Mouse (Mus musculus) heart, embryonic 15.5 days (tissue): ENCODE results near the gene Gcc2. TPM values are rescaled to one million over a fixed set of nuclear protein-coding genes. Genes with fewer than 3 reads are reported as not detected.

Experiments used
- ATAC-seq: fragments of 200-750 bp; cut with Nextera tagmentation; replicated peaks from 2 replicates; pipeline ENCODE4 v1.8.0; 2017; ENCODE audit warnings: low read depth, moderate TSS enrichment; ENCODE audit not compliant: insufficient number of reproducible peaks, insufficient read depth, low FRiP score
- H3K27ac ChIP-seq: fragments of 300-500 bp; sonication (generic); 2 replicates; pipeline ENCODE4 v1.5.1; 2015; ENCODE audit warnings: mild to moderate bottlenecking, inconsistent platforms
- H3K27me3 ChIP-seq: fragments of 300-500 bp; sonication (generic); 2 replicates; pipeline ENCODE4 v1.6.1; 2015; ENCODE audit warnings: inconsistent platforms
- H3K36me3 ChIP-seq: fragments of 300-500 bp; sonication (generic); 2 replicates; pipeline ENCODE4 v1.6.1; 2015; ENCODE audit warnings: mild to moderate bottlenecking, inconsistent platforms
- H3K4me1 ChIP-seq: fragments of 300-500 bp; sonication (generic); replicated peaks from 2 replicates; pipeline ENCODE4 v1.6.1; 2015; ENCODE audit warnings: inconsistent platforms
- H3K4me2 ChIP-seq: fragments of 300-500 bp; sonication (generic); 2 replicates; pipeline ENCODE4 v1.6.1; 2015; ENCODE audit warnings: inconsistent platforms, mild to moderate bottlenecking, moderate library complexity
- H3K4me3 ChIP-seq: fragments of 300-500 bp; sonication (generic); 2 replicates; pipeline ENCODE4 v1.5.1; 2015; ENCODE audit warnings: mild to moderate bottlenecking, inconsistent platforms
- H3K9ac ChIP-seq: fragments of 300-500 bp; sonication (generic); 2 replicates; pipeline ENCODE4 v1.6.1; 2015; ENCODE audit warnings: mild to moderate bottlenecking, inconsistent platforms
- H3K9me3 ChIP-seq: fragments of 300-500 bp; sonication (generic); replicated peaks from 2 replicates; pipeline ENCODE4 v1.6.1; 2016; ENCODE audit warnings: inconsistent platforms
- WGBS: fragments of 180-500 bp; shearing (Covaris S2); methylation state at CpG from one replicate; pipeline ENCODE4 v1.1.7; 2015; ENCODE audit warnings: mixed read lengths; 5-methylcytosine and 5-hydroxymethylcytosine counted together
- polyA plus RNA-seq: library from polyadenylated mRNA; unstranded; fragments of >200 nt; fragmentation: Nextera tagmentation; extraction: Ambion mirVana; gene quantifications from 2 replicates; pipeline ENCODE4 v1.2.1, GENCODE M21; 2015

The Gcc2 gene
- 36.4 and 46.3 TPM in 2 replicates for polyA plus RNA-seq

DNA sequence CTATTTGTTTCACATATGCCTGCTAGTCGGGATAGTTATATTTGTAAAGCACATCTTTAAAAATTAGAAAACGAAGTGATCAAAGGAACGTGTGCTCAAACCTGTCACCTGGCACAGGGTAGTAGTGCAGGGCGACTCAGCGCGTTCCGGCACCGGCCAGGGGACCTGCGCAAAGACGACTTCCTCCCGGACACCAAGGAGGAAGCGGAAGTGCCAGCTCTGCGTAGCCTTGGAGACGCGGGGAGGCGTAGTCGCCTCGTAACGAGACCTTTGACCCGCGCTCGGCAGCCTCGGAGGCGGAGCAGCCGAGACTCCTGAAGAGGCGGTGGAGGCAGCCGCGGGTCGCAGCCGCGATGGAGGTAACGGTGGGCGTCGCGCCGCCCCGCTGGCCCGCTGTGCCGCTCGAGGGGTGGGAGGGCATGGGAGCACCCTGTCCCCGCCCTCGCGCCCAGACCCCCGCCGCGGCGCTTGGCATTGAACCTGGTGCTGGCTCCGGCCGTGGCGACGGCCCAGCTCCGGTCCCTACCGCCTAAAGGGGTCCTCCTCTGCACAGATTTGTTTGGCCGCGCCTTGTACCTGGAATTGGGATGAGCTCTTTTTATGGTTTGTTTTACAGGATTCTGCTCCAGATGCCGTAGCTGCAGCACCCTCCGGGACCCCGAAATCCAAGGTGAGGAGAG is at the start of gene Gcc2:
Gcc2 (plus strand) TSS at position 285 of the 680 bp plus-strand sequence.
- Histone ChIP-seq H3K9me3 (no peaks in the 10 kb centered on the region), H3K4me1 (peaks cover 13% of the 10 kb centered on the region; the same call in 1 of the 2 replicates), H3K9ac (peak within 1 kb of the TSS; percentile 90), H3K27ac (peak within 1 kb of the TSS; percentile 83), H3K4me3 (peak within 1 kb of the TSS; percentile 99), H3K36me3 (peaks cover 14% of the 10 kb centered on the region; the same call in 1 of the 2 replicates), H3K27me3 (no peaks in the 10 kb centered on the region), H3K4me2 (peak within 1 kb of the TSS; percentile 65)
- peak; percentile 97 for ATAC-seq
- under 1% methylated on average over 58 of the region's 58 CpGs for WGBS

DNA sequence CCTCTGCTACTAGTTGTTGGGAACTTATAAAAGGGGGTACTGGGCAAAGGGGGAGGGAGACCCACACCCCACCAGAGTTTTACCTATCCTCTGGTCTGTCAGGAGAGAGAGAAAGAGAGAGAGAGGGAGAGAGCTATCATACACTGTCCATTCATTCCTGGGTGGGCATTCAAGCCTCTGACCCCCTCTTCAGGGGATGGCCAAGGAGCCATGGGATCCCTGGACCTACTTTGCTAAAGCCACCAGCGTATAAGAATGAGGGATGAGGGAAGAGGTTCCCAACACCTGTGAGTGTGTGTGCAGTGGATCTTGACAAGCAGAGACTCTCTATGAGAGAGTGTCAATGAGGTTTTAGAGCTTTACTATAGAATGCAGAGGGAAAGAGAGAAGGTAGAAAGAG is 49.3 kb upstream of the Gcc2 start:
- Histone ChIP-seq H3K4me1 (no peaks in the 10 kb centered on the region), H3K27me3 (no peaks in the 10 kb centered on the region), H3K27ac (no peak overlapping the region), H3K9me3 (0 out of 2 replicates have a peak, but pooled peaks cover 7% of the 10 kb centered on the region), H3K9ac (no peak overlapping the region), H3K4me3 (no peak overlapping the region), H3K36me3 (no peaks in the 10 kb centered on the region), H3K4me2 (no peak overlapping the region)
- no peak; the same call in 1 of the 2 replicates for ATAC-seq
- 24% methylated on average over 1 of the region's 1 CpGs for WGBS

GRCm38 (mm10) chr10:58206639-58207404 is 48.5 kb upstream of the Gcc2 start:
- H3K36me3 ChIP-seq: no peaks in the 10 kb centered on the region
- WGBS: 74% methylated on average over 4 of the region's 4 CpGs
- no peak overlapping the region for H3K4me3 ChIP-seq
- peak; percentile 27; the same call in 1 of the 2 replicates for ATAC-seq
- H3K4me1 ChIP-seq: no peaks in the 10 kb centered on the region
- no peaks in the 10 kb centered on the region for H3K27me3 ChIP-seq
- H3K9me3 ChIP-seq: 0 out of 2 replicates have a peak, but pooled peaks cover 7% of the 10 kb centered on the region
- H3K4me2 ChIP-seq: no peak overlapping the region
- no peak overlapping the region for H3K27ac ChIP-seq
- no peak overlapping the region for H3K9ac ChIP-seq

GRCm38 (mm10) chr10:58209710-58210467 is 45.4 kb upstream of the Gcc2 start:
- H3K4me2 ChIP-seq: no peak overlapping the region
- no peak overlapping the region for H3K4me3 ChIP-seq
- ATAC-seq: no peak
- H3K27ac ChIP-seq: no peak overlapping the region
- no peaks in the 10 kb centered on the region for H3K36me3 ChIP-seq
- no peak overlapping the region for H3K9ac ChIP-seq
- 58% methylated on average over 2 of the region's 2 CpGs for WGBS
- H3K27me3 ChIP-seq: no peaks in the 10 kb centered on the region
- H3K4me1 ChIP-seq: no peaks in the 10 kb centered on the region
- 0 out of 2 replicates have a peak, but pooled peaks cover 7% of the 10 kb centered on the region for H3K9me3 ChIP-seq

- H3K4me2 ChIP-seq: no peak overlapping the region
- 50% methylated on average over 1 of the region's 1 CpGs for WGBS
- H3K9ac ChIP-seq: no peak overlapping the region
- ATAC-seq: no peak
- no peaks in the 10 kb centered on the region for H3K27me3 ChIP-seq
- no peak overlapping the region for H3K27ac ChIP-seq
- no peak overlapping the region for H3K4me3 ChIP-seq
- H3K9me3 ChIP-seq: 0 out of 2 replicates have a peak, but pooled peaks cover 7% of the 10 kb centered on the region
- no peaks in the 10 kb centered on the region for H3K4me1 ChIP-seq
- no peaks in the 10 kb centered on the region for H3K36me3 ChIP-seq
These were observed 44.8 kb upstream of the Gcc2 start for GRCm38 (mm10) chr10:58210514-58210913.

GRCm38 (mm10) chr10:58211213-58211612 is 44.1 kb upstream of the Gcc2 start:
- H3K4me1 ChIP-seq: no peaks in the 10 kb centered on the region
- no peaks in the 10 kb centered on the region for H3K36me3 ChIP-seq
- WGBS: 75% methylated on average over 2 of the region's 2 CpGs
- H3K9ac ChIP-seq: no peak overlapping the region
- ATAC-seq: no peak
- no peak overlapping the region for H3K4me2 ChIP-seq
- H3K27ac ChIP-seq: no peak overlapping the region
- H3K27me3 ChIP-seq: no peaks in the 10 kb centered on the region
- 0 out of 2 replicates have a peak, but pooled peaks cover 9% of the 10 kb centered on the region for H3K9me3 ChIP-seq
- no peak overlapping the region for H3K4me3 ChIP-seq

DNA sequence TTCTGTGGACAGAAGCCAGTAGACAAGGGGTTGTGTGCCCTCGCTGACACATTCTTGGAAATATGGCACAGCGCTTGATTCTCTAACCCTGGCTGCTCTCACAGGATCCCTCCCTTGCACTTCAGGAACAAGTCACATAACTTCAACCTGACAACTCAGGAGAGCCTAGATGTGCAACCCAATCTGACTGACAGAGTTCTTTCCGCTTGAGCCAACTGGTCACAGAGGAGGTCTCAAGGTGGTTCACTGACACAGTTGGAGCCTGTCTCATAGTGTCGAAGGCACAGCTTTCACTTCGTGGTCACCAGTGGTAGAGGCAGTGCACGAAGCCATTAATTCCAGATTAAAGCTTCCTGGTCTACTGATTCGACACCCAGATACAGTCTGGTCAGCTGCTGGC is 43.1 kb upstream of the Gcc2 start:
- H3K4me2 ChIP-seq: no peak overlapping the region
- H3K27ac ChIP-seq: no peak overlapping the region
- H3K27me3 ChIP-seq: no peaks in the 10 kb centered on the region
- H3K9ac ChIP-seq: no peak overlapping the region
- no peak overlapping the region for H3K4me3 ChIP-seq
- no peak for ATAC-seq
- no peaks in the 10 kb centered on the region for H3K4me1 ChIP-seq
- no peaks in the 10 kb centered on the region for H3K36me3 ChIP-seq
- whole genome bisulfite sequencing: 66% methylated on average over 7 of the region's 7 CpGs
- H3K9me3 ChIP-seq: 0 out of 2 replicates have a peak, but pooled peaks cover 4% of the 10 kb centered on the region

DNA sequence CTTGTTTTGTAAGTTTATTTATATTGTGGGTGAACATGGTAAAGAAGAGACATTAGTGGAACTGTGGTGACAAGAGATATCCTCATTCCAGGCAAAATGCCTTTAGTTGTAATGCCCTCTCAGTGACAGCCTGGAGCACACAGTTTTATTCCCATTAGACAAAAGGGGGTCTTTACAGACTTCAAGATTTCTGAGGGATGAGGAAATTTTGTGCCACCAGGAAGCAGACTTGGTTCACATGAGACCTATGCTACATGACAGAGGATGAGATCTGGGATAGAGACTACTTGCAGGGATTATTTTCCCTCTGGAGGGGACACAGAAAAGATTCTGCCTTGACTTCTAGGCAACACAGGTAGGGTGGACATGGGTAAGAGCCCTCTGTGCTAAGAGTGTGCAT is 40.8 kb upstream of the Gcc2 start:
- H3K36me3 ChIP-seq: no peaks in the 10 kb centered on the region

GRCm38 (mm10) chr10:58214934-58215333 is 40.4 kb upstream of the Gcc2 start:
- Histone ChIP-seq H3K9ac (no peak overlapping the region), H3K9me3 (0 out of 2 replicates have a peak, but pooled peaks cover 4% of the 10 kb centered on the region), H3K4me2 (no peak overlapping the region), H3K27me3 (no peaks in the 10 kb centered on the region), H3K36me3 (no peaks in the 10 kb centered on the region), H3K27ac (no peak overlapping the region), H3K4me3 (no peak overlapping the region), H3K4me1 (no peaks in the 10 kb centered on the region)
- ATAC-seq: no peak; the same call in 1 of the 2 replicates
- 70% methylated on average over 5 of the region's 5 CpGs for WGBS

More for the DNA sequence above, 40.8 kb upstream of the Gcc2 start:
- Histone ChIP-seq H3K9me3 (0 out of 2 replicates have a peak, but pooled peaks cover 4% of the 10 kb centered on the region), H3K27ac (no peak overlapping the region), H3K4me1 (no peaks in the 10 kb centered on the region), H3K9ac (no peak overlapping the region), H3K4me2 (no peak overlapping the region), H3K27me3 (no peaks in the 10 kb centered on the region), H3K4me3 (no peak overlapping the region)
- ATAC-seq: no peak

DNA sequence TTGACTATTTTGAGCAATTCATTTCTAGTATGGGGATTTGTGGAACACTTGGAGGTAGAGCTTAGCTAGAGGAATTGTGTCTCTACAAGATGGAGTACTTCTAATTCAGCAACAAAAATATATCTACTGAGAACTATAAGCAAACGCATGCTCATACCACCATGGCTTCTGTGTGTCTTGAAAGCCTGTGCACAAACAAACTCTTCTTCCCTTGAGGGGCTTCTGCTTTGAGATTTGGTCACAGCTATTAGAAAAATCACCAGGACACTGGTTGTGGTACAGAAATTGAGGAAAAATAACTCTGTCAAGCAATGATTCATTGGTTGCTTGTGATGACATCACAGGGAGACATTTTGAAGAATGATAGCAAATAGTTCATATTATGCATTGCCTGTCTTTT is 39.9 kb upstream of the Gcc2 start:
- H3K36me3 ChIP-seq: no peaks in the 10 kb centered on the region
- 0 out of 2 replicates have a peak, but pooled peaks cover 4% of the 10 kb centered on the region for H3K9me3 ChIP-seq
- H3K4me1 ChIP-seq: no peaks in the 10 kb centered on the region
- H3K27ac ChIP-seq: no peak overlapping the region
- H3K4me2 ChIP-seq: no peak overlapping the region
- H3K27me3 ChIP-seq: no peaks in the 10 kb centered on the region
- no peak overlapping the region for H3K9ac ChIP-seq
- H3K4me3 ChIP-seq: no peak overlapping the region
- ATAC-seq: no peak
- WGBS: 74% methylated on average over 1 of the region's 1 CpGs

- 70% methylated on average over 3 of the region's 3 CpGs for WGBS
- H3K9me3 ChIP-seq: 0 out of 2 replicates have a peak, but pooled peaks cover 4% of the 10 kb centered on the region
These were observed 37.9 kb upstream of the Gcc2 start for GRCm38 (mm10) chr10:58217366-58217765.

More at GRCm38 (mm10) chr10:58217366-58217765, 37.9 kb upstream of the Gcc2 start:
- Histone ChIP-seq H3K27me3 (no peaks in the 10 kb centered on the region), H3K36me3 (no peaks in the 10 kb centered on the region), H3K4me1 (no peaks in the 10 kb centered on the region), H3K4me2 (no peak overlapping the region), H3K9ac (no peak overlapping the region), H3K27ac (no peak overlapping the region), H3K4me3 (no peak overlapping the region)
- ATAC-seq: no peak
